Mouse (Mus musculus) gastrocnemius, adult 8-10 months (tissue): ENCODE data around the gene Lima1. TPM values are rescaled to one million over a fixed set of nuclear protein-coding genes. Genes with fewer than 3 reads are reported as not detected.
"Not testable (repeated sequence)": the region's sequence is repeated elsewhere in the genome, so short reads cannot be mapped to it uniquely, and the experiment has no call there.

Source experiments
- DNase-seq, 2 experiments: peaks; one replicate each; pipeline ENCODE4 v3.0.0; 2022; ENCODE audit warnings: low spot score in 2 of 2
- total RNA-seq, 4 experiments: library from RNA; stranded (reverse); gene quantifications; 2 replicates each; pipeline ENCODE4 v1.2.4; 2022

Gene Lima1
- 1 to 10 TPM; 5.8 to 9.4 (median 6.5) TPM for total RNA-seq

GRCm38 (mm10) chr15:99875334-99875869 lies at the start of gene Lima1:
Gene Lima1, minus strand, starts transcription at chr15:99875456.
- peak; percentile 63 to 81 for DNase-seq

- DNase-seq, result no peak
Measured at GRCm38 (mm10) chr15:99919601-99920158, 44.4 kb upstream of the Lima1 start.

DNA sequence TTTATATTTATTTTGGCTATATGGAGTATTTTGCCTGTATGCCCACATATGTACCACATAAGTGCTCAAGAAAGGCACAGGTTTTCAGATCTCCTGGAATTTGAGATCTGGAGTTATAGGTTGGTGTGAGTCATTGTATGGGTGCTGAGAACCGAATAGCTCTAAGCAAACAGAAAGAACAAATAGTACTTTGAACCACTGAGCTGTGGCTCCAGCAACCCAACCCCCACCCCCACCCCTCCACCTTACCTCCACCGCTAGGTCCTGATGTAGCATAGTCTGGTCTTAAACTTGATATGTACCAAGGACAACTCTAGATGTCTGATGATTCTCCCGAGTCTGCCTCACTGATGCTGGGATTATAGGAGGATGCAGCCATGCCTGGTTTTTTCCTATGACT lies 42.0 kb upstream of the Lima1 start:
- DNase-seq, result no peak

DNA sequence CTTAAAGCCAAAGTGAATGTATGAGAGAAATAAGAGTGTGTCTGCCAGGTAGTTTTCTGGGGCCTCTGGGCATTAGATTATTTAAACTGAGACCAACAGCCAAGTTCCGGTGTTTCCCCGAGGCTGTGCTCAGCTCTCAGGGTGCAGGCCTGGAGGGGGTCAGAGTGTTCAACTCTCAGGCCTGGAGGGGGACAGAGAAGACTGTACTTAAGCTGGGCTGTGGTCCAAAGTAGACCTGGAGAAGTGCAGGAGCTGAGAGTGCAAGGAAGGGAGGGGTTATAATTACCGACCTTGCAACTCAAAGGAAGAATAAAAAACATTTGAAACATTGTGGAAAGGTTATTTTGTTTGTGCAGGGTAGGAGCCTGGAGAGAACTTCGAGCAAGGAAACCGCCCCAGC lies 39.4 kb upstream of the Lima1 start:
- no peak for DNase-seq

DNA sequence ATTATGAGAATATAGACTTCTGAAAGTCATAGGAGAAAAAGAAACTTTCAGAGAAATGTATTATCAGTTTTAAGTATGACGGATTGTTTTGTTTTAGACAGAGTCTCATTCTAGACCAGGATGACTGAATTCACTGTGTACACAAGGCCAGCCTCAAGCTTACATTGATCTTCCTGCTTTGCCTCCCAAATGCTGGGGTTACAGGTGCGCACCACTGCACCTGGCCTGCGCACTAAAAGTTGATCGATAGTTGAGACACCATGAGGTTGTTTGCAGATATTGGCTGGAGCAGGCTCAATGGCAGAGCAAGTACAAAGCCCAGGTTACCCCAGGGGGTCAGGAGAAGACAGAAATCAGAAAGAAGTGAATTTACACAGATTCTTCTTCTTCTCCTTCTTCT lies 36.5 kb upstream of the Lima1 start:
- no peak for DNase-seq

- not testable (repeated sequence) for DNase-seq
Measured at GRCm38 (mm10) chr15:99909339-99909996, 34.2 kb upstream of the Lima1 start.

- DNase-seq, result no peak
Measured at GRCm38 (mm10) chr15:99907514-99907913, 32.3 kb upstream of the Lima1 start.

- DNase-seq, result no peak
Measured at GRCm38 (mm10) chr15:99907041-99907440, 31.8 kb upstream of the Lima1 start.

- DNase-seq, result no peak
Measured at GRCm38 (mm10) chr15:99904841-99905240, 29.6 kb upstream of the Lima1 start.

DNA sequence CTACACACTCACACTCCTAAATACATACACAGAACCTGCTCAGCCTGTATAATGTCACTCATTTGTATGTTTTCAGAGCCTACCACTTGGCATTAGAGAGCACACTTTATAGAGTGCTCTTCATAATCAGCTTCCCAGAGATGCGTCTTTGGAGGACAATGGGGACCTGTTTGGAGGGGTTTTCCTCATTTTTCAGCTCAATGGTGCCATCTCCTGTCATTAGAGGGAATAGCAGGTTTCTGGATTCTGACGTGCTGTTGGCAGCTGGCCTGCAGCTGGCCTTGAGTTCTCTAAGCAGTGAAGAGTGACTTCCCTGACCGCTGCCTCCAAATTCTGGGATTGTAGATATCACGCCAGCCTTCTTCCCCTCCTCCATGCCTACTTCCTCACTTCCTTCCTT lies 29.1 kb upstream of the Lima1 start:
- peak; percentile 54 to 64 for DNase-seq

GRCm38 (mm10) chr15:99903227-99903626 lies 28.0 kb upstream of the Lima1 start:
- DNase-seq, result no peak

GRCm38 (mm10) chr15:99902786-99903185 lies 27.5 kb upstream of the Lima1 start:
- no peak for DNase-seq

DNA sequence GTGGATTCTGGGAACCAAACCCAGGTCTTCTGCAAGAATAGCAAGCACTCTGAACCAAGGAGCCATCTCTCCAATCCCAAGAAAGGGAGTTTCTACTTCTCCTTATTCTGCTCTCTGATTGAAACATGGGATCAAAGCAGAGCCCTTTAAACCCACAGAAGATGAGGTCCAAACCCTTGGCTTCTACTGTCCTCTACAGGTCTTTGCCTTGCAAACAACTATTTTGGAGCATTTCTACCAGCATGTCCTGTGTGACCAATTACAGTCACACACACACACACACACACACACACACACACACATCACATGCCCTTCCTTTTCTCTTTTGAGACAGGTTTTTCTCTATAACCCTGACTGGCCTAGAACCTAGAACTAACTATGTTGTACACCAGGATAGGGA lies 21.4 kb upstream of the Lima1 start:
- no peak for DNase-seq

- DNase-seq, result no peak
Measured at GRCm38 (mm10) chr15:99891355-99891754, 16.1 kb upstream of the Lima1 start.

- DNase-seq, result peak in 1 of 2 experiments; percentile 15
Measured at GRCm38 (mm10) chr15:99890412-99891236, 15.4 kb upstream of the Lima1 start.

DNA sequence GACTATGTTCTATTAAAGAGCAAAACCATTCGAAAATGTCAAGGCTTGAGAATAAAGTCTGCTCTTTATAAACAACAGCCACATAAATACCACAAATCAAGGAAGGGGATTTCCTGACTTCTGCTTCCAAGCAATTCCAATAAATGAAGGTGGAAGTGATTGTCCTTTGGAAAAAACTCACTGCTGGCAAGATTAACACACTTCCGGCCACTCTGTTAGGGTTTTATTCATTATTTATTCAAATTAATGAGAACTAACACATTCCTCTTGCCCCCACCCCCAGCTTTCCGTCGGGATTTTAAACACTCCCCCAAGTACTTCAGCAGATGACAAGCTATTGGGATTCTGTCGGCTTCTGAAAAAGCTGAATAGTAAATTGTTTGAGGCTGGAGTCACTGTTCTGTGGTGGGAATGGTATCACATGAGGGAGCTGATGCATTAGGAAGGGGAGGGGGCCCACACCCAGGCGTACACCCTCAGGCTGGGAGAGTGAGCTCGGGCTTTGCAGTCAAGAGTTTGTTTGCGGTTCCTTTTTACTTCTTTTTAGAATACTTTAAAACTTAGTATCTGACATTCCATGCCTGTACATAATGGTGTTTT lies 14.1 kb upstream of the Lima1 start:
- no peak for DNase-seq

DNA sequence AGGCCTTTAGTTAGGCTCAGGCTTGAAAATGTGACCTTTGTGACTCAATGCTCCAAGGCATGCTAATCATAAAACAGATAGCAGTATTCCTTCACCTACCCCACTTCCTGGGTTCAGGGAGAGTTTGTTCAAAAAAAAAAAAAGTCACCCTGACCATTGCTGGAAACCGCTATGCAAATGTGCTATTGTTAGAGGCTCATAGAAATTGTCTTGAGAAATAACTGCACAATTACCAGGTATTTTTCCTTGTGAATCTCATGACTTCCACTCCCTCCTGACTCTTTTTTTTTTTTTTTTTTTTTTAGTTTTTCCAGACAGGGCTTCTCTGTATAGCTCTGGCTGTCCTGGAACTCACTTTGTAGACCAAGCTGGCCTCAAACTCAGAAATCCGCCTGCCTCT lies 11.9 kb upstream of the Lima1 start:
- DNase-seq, result not testable (repeated sequence)

- no peak for DNase-seq
Measured at GRCm38 (mm10) chr15:99884038-99884437, 8.8 kb upstream of the Lima1 start.

DNA sequence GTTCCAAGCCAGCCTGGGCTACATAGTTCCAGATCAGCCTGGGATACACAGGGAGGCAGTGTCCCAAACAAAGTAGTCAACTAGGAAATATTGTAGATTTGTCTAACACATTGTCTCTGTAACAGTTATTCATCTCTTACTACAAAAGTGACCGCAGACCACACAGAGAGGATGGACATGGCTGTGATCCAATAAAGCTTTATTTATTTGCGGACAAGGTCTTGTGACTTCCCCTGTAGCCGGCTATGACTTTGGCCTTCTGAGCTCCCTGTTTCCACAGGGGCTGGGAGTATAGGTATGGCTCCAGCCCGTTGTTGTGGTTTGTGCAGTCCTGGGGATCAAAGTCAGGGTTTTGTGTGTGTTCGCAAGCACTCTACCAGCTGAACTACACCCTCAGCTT lies 3.3 kb upstream of the Lima1 start:
- no peak for DNase-seq

DNA sequence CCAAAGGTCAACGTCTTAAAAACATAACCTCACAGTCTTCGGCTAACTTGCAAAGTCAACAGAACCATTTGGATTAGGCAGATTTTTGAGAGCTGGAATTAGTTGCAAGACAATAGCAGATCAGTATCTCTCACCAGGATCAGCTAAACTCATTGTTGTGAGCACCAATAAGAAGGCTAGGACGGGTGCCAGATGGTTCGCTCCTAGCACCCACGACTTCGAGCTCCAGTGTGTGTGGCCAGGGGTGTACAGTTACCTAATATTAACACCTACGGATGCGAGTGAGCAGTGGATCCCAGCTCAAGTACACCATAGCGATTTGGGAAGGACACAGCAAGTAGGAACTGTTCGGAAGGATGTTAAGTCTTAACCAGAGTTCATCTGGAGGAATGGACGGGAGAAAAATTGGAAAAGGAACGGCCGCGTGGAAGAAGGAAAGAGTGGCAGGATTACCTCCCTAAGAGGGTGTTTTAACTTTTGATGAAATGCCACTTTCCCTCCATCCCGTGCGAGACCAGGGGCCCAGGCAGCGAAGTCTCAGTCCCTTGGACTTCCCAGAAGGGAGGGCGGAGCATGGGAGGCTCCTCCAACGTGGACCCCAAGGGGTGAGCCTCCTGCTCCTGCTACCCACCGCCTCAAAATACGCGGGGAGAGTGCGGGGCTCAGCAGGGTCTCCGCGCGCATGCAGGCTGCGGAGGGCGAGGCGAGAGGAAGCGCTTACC lies 483 bp downstream of the Lima1 start:
- no peak for DNase-seq

DNA sequence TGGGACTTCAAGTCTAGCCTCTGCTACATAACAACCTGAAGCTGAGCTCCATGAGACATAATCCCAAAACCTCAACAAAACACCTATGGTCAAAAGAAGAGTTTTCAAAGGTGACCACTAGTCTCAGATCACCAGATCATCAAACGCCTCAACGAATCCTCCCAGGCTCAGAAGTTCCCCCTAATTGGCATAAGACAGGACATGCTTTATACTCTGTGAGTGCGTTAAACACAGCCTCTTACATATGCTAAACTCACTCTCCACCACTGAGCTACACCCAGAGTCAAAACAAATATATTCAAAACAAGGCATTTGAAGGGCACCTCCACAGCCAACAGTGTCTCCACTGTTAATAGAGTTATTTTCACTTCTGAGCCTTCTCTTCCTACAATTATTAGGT lies 2.7 kb downstream of the Lima1 start:
- DNase-seq, result no peak
